Mouse (Mus musculus): ENCODE data around the gene Nrd1.

Gene Nrd1

DNA sequence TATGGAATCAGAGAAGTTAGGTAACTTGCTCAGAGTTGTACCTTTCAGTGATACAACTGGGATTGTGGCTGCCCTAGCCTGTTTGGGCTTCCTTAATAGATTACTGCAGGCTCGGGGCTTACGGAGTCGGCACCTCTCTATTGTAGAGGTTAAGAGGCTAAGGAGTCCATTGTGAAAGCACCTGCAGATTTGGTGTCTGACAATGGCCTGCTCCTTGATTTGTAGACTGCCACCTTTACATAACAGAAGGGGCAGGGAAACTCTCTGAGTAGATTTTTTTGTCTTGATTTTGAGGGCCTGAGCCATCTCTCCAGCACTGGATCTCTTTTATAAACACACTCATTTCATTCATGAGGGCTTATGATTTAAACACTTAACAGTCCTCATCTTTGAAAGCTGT lies 26.1 kb downstream of the Nrd1 start:
- DNase-seq (ENCODE audit: low spot score in 2 of 2), result no peak

DNA sequence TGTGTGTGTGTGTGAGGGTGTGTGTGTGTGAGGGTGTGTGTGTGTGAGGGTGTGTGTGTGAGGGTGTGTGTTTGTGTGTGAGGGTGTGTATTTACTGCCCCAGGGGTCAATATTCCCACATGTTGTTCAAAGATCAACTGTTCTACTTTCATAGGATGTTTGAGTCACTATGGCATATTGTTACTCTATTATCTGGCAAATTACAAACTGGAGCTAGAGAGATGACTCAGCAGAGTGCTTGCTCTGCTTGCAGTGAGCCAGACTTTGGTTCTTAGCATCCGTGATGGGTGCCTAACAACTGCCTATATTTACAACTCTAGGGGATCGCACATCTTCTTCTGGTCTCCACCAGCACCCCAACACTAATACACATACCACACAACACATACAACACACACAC lies 29.4 kb downstream of the Nrd1 start:
- no peak for DNase-seq (ENCODE audit: low spot score in 2 of 2)

DNA sequence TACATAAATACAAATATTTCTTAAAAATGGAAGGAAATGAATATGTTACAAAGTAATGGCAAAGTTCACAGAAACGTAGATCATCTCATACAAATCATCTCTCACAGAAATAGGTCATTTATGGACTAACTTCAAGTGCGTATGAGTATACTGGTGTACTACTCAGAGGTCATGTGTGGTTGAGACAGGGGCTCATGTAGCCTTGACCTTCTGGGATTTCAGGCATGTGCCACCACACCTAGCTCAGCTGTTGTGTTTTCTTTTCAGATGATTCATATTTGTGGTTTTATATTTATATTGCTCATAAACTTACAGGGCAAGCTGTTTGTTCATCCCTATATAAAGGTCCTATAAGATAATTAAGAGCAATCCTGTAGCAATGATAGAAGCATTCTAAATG lies 29.8 kb downstream of the Nrd1 start:
- no peak for DNase-seq (ENCODE audit: low spot score in 2 of 2)

DNA sequence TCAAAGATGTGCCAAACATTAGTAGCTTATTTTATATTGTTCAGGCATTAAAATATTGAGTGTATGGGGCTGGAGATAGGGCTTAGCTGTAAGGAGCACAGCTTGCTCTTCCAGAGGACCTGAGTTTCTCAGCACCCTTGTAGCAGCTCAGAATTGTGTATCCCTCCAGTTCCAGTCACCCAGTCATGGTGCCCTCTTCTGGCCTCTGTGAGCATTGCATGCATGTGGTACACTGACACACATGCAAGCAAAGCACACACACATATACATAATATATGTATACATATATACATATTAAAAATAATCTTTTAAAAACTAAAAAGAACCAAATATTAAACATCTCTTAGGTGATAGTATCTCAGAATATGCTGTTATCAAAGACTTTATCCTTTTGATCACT lies 35.9 kb downstream of the Nrd1 start:
- peak; percentile 21 to 46 for DNase-seq (ENCODE audit: low spot score in 2 of 2)

DNA sequence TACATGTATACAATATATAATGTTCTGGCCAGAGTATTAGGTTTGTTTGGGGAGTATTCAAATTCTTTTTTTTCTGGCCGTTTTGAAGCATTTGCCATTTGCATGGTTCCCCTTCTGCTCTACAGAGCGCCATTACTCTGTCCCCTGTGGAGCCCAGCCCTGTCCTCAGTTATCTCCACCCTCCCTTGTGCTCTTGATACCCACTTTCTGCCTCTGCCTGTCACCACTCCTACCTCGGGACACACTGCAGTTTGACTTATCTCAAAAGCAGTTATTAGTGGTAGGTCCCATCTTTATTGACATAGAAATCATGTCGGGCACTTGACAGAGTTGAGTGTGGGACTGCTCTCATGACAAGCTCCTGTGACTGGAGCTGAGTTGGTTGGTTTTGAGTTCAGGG lies 42.3 kb downstream of the Nrd1 start:
- DNase-seq (ENCODE audit: low spot score in 2 of 2), result no peak

DNA sequence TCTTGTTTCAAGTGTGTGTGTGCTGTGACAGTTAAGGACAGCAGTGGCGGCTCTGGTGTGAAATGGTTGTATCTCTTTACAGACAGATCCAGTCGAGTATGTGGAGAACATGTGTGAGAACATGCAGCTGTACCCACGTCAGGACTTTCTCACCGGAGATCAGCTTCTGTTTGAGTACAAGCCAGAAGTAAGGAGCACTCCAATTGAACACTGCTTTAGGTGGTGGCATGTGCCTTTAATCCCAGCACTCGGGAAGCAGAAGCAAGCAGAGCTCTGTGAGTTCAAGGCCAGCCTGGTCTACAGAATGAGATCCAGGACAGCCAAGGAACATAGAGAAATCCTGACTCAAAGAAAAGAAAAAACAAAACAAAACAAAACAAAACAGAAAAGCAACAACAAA lies 42.8 kb downstream of the Nrd1 start:
- no peak for DNase-seq (ENCODE audit: low spot score in 2 of 2)

DNA sequence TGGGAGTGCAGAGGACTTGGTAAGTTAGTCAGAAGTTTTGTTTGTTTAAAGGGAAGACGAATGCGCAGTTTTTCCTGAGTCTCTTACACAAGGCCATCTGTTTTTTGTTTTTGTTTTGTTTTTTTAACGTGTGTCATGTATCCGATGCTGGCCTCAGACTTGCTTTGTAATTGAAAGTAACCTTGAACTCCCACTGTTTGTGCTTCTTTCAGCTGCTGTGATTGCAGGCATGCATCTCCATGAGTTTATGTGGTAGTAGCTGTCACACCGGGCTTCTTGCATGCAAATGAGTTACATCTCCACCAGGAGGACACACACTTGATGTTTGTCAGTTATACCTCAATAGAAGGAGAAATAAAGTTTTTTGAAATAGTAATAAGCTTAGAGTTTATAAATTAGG lies 43.3 kb downstream of the Nrd1 start:
- DNase-seq (ENCODE audit: low spot score in 2 of 2), result no peak

DNA sequence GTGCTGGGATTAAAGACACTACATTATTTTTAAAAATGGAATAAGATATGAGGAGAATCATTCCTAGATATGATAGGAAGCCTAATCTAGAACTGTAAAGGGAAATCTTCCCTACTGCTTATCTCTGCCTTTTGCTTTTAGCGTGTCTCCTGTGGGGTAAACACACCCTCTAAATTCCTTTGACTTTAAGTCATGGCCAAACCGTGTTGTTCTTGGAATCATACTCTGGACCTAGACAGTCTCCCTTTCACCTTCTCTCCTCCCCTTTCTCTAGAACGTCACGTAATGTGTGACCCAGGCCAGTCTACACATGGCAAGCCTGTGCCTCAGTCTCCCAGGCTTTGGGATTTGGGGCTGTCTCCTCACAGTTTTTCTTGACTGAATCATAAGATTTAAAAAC lies 47.8 kb downstream of the Nrd1 start:
- no peak for DNase-seq (ENCODE audit: low spot score in 2 of 2)

DNA sequence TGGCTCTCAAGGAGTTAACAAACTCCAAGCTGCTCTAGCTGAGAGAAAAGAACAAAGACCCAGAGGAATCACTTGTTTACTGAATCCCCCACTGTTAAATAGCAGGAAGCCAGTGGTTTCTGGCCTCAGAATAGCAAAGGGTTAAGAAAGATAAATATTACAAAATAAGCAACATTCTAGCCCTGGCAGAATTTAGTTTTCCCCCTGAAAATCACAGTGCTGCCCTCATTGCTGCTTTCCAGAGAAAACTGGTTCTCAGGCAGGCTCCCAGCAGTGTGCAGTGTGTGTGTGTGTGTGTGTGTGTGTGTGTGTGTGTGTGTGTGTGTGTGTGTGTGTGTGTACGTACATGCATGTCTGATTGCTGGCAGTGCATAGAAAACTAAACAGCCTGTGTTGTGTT lies 51.8 kb downstream of the Nrd1 start:
- DNase-seq (ENCODE audit: low spot score in 2 of 2), result no peak

DNA sequence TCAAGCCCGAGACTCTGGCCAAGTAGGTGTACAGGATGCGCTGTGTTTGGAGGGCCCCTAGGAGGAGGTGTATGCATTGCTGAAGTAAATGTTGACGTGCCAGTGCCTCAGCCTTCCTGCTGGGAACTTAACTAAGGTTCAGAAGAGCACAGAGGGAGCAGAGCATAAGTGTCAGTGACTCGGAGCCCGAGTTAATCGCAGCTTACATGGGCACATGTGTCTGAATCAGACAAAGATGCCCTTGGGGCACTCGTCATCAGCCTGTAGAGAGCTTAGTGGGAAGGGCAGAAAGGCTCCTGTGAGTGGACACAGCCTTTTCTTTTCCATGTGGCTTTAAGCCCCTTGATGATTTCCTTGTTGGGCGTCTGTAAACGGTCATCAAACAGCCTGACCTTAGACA lies 53.5 kb downstream of the Nrd1 start:
- no peak for DNase-seq (ENCODE audit: low spot score in 2 of 2)

DNA sequence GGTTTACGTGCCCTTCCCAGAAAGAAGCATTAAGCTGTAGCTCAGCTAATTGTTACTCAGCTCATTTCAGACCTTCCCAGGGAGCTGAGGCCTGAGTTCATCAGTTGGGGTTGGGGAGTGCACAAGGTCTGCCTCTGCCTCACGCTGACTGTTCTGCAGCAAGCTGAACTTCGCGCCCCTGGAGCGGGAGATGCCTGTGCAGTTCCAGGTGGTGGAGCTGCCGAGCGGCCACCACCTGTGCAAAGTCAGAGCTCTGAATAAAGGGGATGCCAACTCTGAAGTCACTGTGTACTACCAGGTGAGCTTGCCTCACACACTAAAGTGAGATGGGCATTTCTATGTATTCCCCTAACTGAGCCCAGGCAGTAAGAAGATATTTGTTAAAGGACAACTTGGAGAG lies 55.9 kb downstream of the Nrd1 start:
- no peak for DNase-seq (ENCODE audit: low spot score in 2 of 2)

DNA sequence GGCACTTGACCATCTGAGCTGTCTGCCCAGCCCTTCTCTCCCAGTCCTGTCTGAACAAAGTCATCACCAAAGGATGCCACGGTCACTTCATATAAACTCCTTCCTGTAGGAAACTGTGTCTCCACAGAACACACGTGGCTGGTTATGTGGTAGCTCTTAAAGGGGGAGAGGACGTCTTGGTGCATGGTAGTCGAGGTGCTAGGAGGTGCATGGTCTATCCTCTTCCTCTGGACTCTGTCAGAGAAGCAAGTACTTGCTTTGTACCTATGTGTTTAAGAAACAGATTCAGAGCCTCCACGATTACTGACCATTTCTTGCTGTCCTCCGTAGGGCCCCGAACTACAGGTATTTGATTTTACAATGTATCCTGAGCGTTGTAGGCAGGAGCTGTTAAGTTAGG lies 57.2 kb downstream of the Nrd1 start:
- no peak for DNase-seq (ENCODE audit: low spot score in 2 of 2)

DNA sequence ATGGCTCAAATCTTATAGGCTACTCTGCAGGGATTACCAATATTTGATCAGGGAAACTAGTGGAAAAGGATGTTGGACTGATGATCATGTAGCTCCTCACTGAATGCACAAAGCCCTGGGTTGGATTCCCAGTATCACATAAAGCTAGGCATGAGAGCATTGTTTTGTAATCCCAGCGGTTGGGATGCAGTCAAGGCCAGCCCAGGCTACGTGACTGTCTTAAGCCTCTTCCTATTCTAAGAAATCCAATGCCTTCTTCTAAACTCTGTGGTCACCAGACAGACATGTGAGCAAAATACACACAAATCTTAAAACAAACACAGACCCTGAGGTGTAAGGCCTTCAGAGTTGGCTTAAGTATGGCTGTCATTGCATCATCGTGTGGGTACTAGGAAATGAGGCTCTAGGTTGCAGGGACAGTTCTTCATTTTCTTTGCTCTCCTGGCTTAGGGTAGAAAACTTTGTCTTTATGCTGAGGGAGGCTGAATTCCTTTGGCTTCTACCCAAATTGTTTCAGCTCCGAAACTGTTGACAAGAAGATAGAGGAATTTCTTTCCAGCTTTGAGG lies 58.9 kb downstream of the Nrd1 start:
- DNase-seq (ENCODE audit: low spot score in 2 of 2), result no peak

DNA sequence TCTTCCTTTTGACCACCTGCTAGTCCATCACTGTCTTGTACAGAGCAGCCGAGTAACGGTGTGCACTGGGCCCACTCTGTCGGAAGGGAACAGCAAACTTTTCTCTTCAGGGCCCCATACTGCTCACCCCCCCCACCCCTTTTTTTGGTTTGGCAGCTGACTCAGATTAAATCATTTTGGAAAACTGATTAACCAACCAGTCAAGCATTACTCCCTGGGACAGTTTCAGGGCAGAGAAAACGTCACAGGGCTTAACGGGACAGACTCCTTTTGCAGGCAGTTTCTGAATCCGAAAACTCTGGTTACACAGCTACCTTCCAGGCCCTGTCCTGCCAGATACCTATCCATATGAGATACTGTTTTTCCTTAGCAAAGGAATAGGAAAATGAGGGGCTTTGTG lies 64.5 kb downstream of the Nrd1 start:
- DNase-seq (ENCODE audit: low spot score in 2 of 2), result no peak

DNA sequence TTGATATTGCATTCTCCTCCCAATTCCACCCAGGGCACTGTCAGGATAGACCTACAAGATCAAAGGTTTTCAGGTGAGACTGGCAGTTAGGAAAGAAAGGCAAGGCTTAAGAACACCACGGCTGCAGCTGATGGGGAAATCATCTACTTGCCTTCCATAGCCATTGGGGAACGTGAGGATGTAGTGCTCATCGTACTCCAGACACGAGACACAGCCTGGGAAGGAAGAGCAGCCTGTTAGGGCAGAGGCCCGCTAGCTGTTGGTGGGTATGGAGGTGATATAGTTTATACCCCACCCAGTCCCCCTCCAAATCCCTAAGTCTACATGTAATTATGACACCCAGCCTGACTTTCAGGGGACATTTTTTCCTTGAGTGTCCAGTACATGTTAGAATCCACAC lies 65.3 kb downstream of the Nrd1 start:
- no peak for DNase-seq (ENCODE audit: low spot score in 2 of 2)

DNA sequence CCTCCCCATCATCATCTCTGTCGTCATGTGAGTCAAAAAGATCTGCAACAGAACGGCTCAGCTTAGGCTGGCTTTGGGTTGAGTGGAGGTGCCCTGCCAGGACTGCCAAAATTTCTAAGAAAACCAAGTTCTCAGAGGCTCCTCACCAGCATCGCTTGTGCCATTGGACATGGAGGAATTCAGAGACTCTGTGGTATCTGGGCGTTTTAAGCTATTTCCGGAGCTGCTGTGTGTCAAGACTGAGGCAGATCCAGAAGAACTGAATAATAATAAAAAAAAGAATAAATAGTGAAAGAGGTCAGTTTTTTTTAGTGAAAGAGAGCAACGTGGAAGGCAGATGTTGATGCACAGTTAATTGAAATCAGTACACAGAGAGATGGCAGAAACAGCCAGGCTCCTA lies 72.4 kb downstream of the Nrd1 start:
- DNase-seq (ENCODE audit: low spot score in 2 of 2), result no peak

DNA sequence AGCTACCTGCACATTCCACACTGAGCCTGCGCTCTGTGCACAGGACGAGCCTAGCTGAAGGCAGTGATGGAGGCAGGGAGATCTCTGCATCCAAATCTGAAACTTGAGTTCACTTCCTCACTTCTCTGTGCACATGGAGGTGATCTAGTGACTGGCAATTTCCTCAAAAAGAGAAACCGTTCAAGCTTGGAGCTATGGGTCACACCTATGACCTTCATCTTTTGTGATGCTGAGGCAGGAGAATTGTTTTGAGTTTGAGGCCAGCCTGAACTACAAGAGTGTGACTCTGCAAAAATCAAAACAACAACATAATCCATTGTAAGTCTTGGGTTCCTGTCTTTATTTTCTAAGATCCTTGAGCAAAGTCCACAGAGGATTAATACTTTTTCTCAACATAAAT lies 72.8 kb downstream of the Nrd1 start:
- DNase-seq (ENCODE audit: low spot score in 2 of 2), result no peak

DNA sequence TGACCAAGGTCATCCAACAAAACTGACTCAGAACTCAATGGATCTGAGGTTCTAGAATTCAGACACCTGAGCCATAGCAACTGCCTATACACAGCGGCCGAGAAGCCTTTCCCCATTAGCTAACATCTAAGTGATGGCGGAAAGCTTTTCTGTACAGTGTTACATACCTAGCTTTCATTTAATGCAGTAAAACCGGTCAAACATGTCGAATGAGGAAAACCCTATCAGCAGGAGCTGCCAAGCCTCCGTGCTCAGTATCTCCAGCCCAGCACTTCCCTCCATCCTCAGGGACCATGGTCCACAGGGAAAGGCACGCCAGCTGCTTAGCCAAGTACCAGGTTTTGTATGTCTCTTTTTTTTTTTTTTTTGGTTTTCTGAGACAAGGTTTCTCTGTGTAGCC lies 78.5 kb downstream of the Nrd1 start:
- DNase-seq (ENCODE audit: low spot score in 2 of 2), result no peak

DNA sequence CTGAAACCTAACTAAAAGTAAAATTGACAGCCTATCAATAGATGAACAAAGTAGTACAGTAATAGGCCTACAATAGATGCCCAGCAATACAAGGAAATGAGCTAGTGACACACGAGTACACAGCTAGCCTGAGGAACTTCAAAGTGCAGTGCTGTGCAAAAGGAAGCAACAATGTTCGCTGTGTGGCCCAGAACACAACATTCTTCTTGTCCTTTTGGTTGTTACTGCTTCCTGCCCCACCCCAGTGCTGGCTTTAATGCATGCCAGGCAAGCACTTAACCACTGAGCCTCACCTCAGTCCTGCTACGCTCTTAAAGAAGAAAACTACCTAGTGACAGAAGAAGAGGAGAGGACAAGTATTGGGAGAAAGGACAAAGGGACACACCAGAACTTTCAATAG lies 79.2 kb downstream of the Nrd1 start:
- no peak for DNase-seq (ENCODE audit: low spot score in 2 of 2)

DNA sequence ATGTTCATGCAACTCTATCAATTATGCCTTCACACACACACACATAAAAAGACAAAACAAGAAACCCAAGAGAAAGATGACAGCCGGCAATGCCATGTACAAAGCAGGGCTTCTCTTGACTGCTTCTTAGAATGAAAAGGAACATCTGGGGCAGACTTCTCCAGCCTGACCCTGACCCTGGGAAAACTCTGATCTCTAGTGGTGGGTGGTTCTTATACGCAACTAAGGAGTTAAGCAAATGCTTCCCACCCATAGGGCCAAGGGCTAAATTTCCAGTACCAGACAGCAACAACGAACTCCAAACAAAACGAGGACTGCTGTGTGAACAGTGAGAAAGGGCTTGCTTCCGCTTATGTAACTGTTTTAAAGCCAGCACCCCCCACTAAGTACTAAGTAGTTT lies 79.7 kb downstream of the Nrd1 start:
- DNase-seq (ENCODE audit: low spot score in 2 of 2), result no peak

DNA sequence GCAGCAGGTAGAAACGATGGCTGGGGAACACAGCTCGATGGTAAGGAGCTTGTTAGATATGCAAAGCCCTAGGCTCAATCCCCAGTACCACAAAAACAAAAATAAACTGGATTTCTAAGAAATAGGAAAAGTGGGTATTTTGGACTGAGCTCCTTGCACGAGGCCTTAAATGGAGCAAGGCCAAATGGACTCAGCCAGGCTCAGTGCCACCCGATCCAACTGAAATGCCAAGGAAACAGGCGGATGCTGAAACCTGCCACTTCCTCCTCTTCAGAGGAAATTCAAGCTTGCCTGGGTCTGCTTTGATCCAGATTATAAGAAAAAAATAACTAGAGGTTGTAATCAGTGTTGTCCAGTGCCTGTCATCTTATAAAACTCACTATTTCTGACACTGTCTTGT lies 88.7 kb downstream of the Nrd1 start:
- no peak for DNase-seq (ENCODE audit: low spot score in 2 of 2)

DNA sequence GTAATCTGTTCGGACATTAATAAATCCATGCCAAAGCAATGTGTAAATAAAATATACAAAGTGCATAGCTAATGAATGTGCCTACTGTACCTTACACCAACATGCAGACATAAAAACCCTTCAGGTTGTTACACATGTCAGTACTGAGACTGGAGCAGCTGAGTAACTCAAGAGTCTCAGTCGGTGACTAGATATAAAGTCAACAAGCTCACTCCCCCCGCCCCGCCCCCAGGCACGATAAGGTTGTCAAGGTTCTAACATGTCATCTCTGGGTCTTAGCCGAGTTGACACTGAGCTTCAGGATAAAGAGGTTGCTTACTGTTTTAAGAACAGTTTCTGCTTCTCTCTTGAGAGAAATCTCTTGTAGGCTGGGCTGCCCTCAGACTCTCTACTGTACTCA lies 89.5 kb downstream of the Nrd1 start:
- DNase-seq (ENCODE audit: low spot score in 2 of 2), result peak in 1 of 2 experiments; percentile 43

DNA sequence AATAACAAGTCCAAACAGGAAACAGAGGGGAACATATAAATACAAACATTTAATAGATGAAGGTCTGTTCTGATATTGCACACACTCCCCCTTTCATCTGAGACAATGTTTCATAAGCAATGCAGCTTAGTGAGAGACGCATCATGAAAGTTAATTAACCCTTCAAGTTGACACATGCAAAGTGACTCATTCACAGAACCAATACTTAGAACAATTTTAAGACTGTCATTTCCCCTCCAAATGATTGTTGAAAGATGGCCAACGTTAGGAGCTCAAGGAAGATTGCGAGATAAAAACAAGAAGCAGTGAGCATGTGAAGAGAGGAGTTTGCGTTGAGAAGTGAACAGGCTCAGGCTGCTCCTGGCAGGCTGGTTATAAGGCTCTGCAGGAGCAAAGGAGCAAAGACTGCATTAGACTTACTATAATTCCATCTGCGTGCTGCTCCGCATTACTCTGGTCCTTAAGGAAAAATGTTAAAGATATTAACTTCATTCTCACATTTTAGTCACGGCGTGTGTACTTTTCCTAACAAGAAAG lies 90.9 kb downstream of the Nrd1 start:
- DNase-seq (ENCODE audit: low spot score in 2 of 2), result no peak

DNA sequence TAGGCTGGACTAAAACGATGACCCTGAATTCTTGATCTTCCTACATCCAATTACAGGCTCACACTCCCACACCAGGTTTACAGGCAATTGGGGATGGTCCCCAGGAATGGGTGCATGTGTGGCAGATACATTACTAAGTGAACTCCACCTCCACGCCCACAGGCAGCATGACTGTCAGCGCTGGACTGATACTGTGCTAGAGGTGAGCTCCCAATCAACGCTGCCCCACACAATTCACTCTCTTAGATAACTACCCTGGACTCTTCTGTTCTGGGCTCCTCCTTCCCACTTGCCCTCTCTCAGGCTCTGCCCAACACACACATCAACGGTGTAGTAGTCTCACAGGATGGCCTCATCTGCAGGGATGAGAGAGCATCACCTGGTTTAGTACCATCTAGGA lies 91.9 kb downstream of the Nrd1 start:
- no peak for DNase-seq (ENCODE audit: low spot score in 2 of 2)

DNA sequence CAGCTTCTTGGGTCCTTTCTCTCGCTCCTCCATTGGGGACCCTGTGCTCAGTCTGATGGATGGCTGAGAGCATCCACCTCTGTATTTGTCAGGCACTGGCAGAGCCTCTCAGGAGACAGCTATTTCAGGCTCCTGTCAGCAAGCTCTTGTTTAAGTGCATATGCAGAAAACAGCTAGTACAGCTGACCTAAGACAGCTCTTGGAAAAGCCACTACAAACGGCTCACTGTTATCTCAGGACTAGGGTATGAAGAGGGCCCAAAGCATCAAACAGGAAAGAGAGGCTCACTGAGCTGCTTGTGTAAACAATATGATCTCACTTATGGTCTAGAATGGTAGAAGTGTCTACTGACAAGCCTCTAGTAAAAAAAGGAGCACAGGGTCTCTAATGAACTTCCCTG lies 93.8 kb downstream of the Nrd1 start:
- no peak for DNase-seq (ENCODE audit: low spot score in 2 of 2)
